Mouse (Mus musculus): ENCODE data around the gene Manbal.

DNA sequence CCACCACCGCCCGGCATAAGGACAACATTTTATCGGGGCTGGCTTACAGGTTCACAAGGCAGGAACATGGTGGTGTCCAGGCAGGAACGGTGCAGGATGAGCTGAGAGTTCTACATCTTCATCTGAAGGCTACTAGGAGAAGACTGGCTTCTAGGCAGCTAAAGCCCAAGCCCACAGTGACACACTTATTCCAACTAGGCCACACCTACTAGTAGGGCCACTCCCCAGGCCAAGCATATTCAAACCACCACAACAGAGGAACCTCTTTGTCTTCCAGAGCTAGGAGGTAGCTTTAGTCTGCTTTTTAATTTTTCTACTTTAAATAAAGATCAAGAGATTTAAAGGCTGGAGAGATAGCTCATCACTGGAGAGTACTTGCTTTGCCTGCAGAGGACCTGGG, 26.2 kb downstream of the Manbal start:
- TF ChIP-seq POLR2A (IDR thresholded peaks at IDR 0.05; ENCODE audit: control insufficient read depth, extremely low read depth, insufficient read depth, low read length, poor library complexity) (no peak), CTCF (IDR thresholded peaks at IDR 0.05; ENCODE audit: borderline replicate concordance, control insufficient read depth, extremely low read depth, insufficient read depth, low read length, poor library complexity) (no peak)

Measured in thymus, adult 2 months (tissue).